Mouse (Mus musculus) spleen, adult 2 months (tissue): ENCODE results near the gene Cd8b1. TPM values are rescaled to one million over a fixed set of nuclear protein-coding genes. Genes with fewer than 3 reads are reported as not detected.
A peak's percentile ranks its signal among the peaks of the same experiment; 100 is the strongest.
"Not testable (repeated sequence)": the region's sequence is repeated elsewhere in the genome, so short reads cannot be mapped to it uniquely, and the experiment has no call there.

ENCODE experiments used
- DNase-seq, 2 experiments: peaks; one replicate each; pipeline versions ENCODE4 v3.0.0 to v3.0.0-alpha.2; 2012 to 2021; ENCODE audit warnings: low spot score in 2 of 2, low read depth in 1 of 2
- H3K27ac ChIP-seq: fragments of 200-500 bp; 2 replicates; pipeline ENCODE4 v1.5.1; 2012; ENCODE audit warnings: low read length, inconsistent platforms; ENCODE audit not compliant: insufficient read depth
- H3K27me3 ChIP-seq: fragments of 200-500 bp; 2 replicates; pipeline ENCODE4 v1.6.1; 2012; ENCODE audit warnings: mild to moderate bottlenecking, moderate library complexity, low read length, inconsistent platforms; ENCODE audit not compliant: control insufficient read depth, insufficient read depth
- H3K36me3 ChIP-seq: fragments of 200-500 bp; 2 replicates; pipeline ENCODE4 v1.6.1; 2012; ENCODE audit warnings: mild to moderate bottlenecking, low read length, inconsistent platforms; ENCODE audit not compliant: control insufficient read depth, insufficient read depth
- H3K4me1 ChIP-seq: fragments of 200-500 bp; 2 replicates; pipeline ENCODE4 v1.6.1; 2011; ENCODE audit warnings: inconsistent platforms; ENCODE audit not compliant: control insufficient read depth, insufficient read depth, insufficient read length
- H3K4me3 ChIP-seq: fragments of 200-500 bp; 2 replicates; pipeline ENCODE4 v1.5.1; 2011; ENCODE audit warnings: mild to moderate bottlenecking, inconsistent platforms; ENCODE audit not compliant: insufficient read depth, insufficient read length; ENCODE audit errors: extremely low read depth
- CTCF ChIP-seq: fragments of 200-500 bp; IDR thresholded peaks from 2 replicates; pipeline ENCODE4 v1.5.1; 2011; ENCODE audit warnings: mild to moderate bottlenecking, inconsistent platforms; ENCODE audit not compliant: insufficient read depth, insufficient read length, insufficient replicate concordance; ENCODE audit errors: extremely low read depth
- POLR2A ChIP-seq: fragments of 200-500 bp; IDR thresholded peaks from 2 replicates; pipeline ENCODE4 v1.6.1; 2011; ENCODE audit warnings: low read depth, low read length, inconsistent platforms
- WGBS: fragments of 180-500 bp; shearing (Covaris S2); methylation state at CpG from one replicate; pipeline ENCODE4 v1.1.7; 2018; 5-methylcytosine and 5-hydroxymethylcytosine counted together
- polyA plus RNA-seq: library from polyadenylated mRNA; depleted of rRNA; stranded (reverse); fragments of >200 nt; gene quantifications from 2 replicates; pipeline ENCODE4 v1.2.3, GENCODE M21; 2012

The Cd8b1 gene
- polyA plus RNA-seq, 1 experiment, result 30.2 TPM

DNA sequence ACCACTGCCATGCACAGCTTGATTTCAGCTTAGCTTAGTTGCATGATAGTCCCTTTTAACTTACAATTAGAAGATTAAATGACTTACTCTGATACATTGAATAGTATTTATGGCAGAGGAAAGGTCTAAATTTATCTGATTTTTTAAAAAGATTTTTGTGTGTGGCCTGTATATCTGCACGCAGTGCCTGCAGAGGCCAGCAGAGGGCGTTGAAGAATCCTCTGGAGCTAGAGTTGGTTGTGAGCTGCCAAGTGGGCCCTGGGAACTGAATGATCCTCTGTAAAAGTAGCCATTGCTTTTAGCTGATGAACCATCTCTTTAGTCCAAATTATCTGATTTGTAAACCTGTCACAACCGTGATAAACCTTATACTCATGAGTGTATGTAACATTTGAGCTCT lies 23.8 kb upstream of the Cd8b1 start:
- no peak overlapping the region for H3K27ac ChIP-seq
- peak; percentile 52; the same call in 1 of the 2 replicates for TF ChIP-seq CTCF
- TF ChIP-seq POLR2A, result no peak
- H3K4me3 ChIP-seq, result no peak overlapping the region
- H3K4me1 ChIP-seq, result no peaks in the 10 kb centered on the region
- H3K27me3 ChIP-seq, result no peaks in the 10 kb centered on the region
- no peak for DNase-seq
- H3K36me3 ChIP-seq, result no peaks in the 10 kb centered on the region
- 53% methylated on average over 3 of the region's 3 CpGs for WGBS

DNA sequence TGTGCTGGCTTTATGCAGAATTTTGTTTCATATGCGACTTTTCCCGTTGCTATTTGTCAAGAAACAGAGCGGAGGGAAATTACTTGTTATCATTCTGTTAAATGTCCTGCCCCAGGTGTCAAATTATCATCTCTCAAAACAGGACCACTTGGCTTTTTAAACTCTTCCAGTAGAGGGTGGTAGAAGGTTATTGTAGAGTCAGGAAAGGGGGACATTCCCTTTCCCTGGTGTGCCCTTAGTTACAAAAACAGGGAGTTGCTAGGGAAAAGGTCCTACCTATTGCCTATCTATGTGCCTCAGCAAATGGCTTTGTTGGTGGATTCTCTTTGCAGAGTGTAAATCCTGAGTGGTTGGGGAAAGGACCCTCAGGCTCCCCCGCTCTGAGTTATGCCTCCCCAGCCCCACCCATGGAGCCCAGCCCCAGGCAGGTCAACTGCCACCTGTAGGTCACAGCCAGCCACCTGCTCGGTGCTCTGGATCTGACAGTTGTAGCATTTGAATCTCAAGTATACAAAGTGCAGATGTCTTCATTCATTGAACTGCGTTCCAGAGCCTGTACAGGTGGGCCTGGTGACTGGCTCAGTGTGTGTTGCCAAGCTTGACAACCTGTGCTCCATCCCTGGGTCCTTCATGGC lies 20.4 kb upstream of the Cd8b1 start:
- Histone ChIP-seq H3K27ac (no peak overlapping the region), H3K4me3 (no peak overlapping the region), H3K27me3 (no peaks in the 10 kb centered on the region), H3K36me3 (no peaks in the 10 kb centered on the region), H3K4me1 (no peaks in the 10 kb centered on the region)
- 72% methylated on average over 6 of the region's 6 CpGs for WGBS
- DNase-seq, result no peak
- no peak for TF ChIP-seq CTCF
- no peak for TF ChIP-seq POLR2A

DNA sequence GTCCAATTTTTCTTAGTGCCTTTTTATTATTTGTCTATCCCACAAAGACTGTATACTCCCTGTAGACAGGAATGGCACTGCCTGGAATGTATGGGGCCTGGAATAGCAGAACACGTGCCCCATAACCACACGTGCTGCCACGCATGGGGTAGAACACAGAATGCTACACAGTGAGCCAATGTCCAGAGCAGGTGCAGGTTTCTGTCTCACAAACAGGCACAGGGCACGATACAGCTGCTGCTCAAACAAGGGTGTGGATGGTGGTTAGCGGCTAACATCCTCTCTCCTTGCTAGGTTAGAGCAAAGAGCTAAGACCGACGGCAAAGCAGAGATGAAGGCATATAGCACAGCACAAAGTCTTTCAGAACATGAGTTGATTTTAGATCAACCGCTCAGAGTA lies 15.1 kb upstream of the Cd8b1 start:
- WGBS, result 67% methylated on average over 8 of the region's 8 CpGs
- peak overlapping the region; percentile 40; the same call in 1 of the 2 replicates for H3K27ac ChIP-seq
- H3K27me3 ChIP-seq, result no peaks in the 10 kb centered on the region
- H3K4me1 ChIP-seq, result no peaks in the 10 kb centered on the region
- TF ChIP-seq POLR2A (no peak), CTCF (no peak)
- H3K36me3 ChIP-seq, result no peaks in the 10 kb centered on the region
- H3K4me3 ChIP-seq, result no peak overlapping the region
- DNase-seq, result no peak

DNA sequence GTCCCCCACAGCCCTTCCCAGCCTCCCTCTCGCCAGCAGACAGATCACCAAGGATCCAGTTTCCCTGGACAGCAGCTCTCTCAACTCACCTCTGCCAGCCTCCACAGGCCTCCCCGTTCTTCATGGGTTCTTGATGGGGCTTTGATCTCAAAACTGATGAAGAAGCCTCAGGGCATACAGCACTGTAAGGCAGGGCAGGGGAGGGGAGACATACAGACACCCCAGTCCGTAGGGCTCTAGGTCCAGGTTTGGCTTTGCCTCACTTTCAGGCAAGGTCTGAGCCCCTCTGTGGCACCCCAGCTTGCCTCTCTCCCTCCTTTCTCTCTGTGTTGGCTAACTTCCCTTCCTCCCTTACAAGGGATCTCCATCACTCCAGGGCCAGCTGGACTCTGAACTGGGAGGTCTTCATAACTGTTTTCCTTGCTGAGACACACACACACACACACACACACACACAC lies 733 bp upstream of the Cd8b1 start, which contains the start of gene Smyd1:
TSS of gene Smyd1 (minus strand) at position 408 of the 458 bp plus-strand sequence.
- Histone ChIP-seq H3K36me3 (no peaks in the 10 kb centered on the region), H3K27me3 (no peaks in the 10 kb centered on the region), H3K27ac (peak within 1 kb of the TSS; percentile 82), H3K4me1 (no peaks in the 10 kb centered on the region), H3K4me3 (peak within 1 kb of the TSS; percentile 41)
- no peak for TF ChIP-seq POLR2A
- no peak for TF ChIP-seq CTCF
- no peak for DNase-seq
- 79% methylated on average over 3 of the region's 3 CpGs for WGBS

DNA sequence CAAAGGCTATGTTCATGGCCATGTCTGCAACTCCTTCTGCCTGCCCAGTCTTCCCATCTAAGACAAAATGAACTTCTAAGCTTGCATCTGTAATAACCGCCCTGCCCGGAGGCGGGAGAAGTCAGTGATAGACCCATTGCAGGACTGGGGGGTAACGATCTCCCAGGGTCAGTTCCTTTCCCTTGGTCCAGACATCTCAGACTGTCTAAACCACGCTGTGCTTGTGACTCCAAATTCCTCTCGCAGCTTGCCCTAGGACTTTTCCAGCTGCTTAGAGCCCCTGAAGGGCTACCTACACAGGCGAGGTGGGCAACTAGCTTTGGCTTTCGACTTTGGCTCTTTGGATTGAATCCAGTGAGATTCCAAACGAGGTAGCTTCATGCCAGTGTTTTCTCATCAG lies 2.2 kb downstream of the Cd8b1 start:
- Histone ChIP-seq H3K27ac (peak overlapping the region; percentile 82), H3K4me3 (peak overlapping the region; percentile 25; the same call in 1 of the 2 replicates), H3K27me3 (no peaks in the 10 kb centered on the region), H3K4me1 (no peaks in the 10 kb centered on the region), H3K36me3 (no peaks in the 10 kb centered on the region)
- TF ChIP-seq CTCF, result no peak
- no peak for TF ChIP-seq POLR2A
- 79% methylated on average over 9 of the region's 9 CpGs for WGBS
- DNase-seq, result no peak

DNA sequence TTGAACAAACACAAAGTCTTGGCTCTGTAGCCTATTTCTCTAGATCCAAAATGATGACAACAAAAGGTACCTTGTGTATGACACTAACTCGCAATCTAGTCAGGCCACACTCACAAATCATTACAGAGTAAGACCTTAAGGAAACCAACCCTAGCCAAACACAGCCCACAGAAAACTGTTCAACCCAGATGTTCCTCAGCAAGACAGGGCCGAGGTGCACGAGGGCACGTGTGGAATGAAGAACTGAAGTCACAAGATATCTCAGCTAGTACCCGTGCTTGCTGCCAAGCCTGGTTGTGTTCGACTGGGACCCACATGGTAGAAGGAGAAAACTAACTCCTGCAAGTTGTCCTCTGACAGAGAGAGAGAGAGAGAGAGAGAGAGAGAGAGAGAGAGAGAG lies 7.3 kb downstream of the Cd8b1 start:
- H3K27me3 ChIP-seq, result no peaks in the 10 kb centered on the region
- H3K4me3 ChIP-seq, result no peak overlapping the region
- 44% methylated on average over 6 of the region's 6 CpGs for WGBS
- no peak for DNase-seq
- H3K4me1 ChIP-seq, result no peaks in the 10 kb centered on the region
- TF ChIP-seq POLR2A (no peak), CTCF (no peak)
- no peak overlapping the region; the same call in 1 of the 2 replicates for H3K27ac ChIP-seq
- H3K36me3 ChIP-seq, result no peaks in the 10 kb centered on the region

DNA sequence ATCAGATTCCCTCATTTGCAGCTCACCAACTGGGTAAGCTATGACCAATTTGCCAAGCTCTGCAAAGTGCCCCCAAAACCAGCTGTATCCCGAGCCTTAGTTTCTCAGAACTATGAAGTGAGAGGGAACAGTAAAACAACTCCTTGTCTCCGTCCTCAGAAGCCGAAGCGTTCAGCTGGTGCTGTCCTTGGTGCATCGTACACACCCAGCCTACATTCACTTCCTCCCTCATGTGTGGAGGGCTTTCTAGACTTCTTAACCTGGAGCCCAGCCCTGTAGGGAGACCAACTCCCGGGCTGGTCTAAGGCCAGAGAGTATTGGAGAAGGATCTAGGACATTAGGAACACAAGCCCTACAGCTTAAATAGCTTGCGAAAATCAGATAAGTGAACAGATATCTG lies 7.9 kb downstream of the Cd8b1 start:
- H3K27ac ChIP-seq, result peak overlapping the region; percentile 61
- TF ChIP-seq POLR2A, result no peak
- no peak for TF ChIP-seq CTCF
- no peaks in the 10 kb centered on the region for H3K4me1 ChIP-seq
- WGBS, result 73% methylated on average over 7 of the region's 7 CpGs
- no peak for DNase-seq
- H3K36me3 ChIP-seq, result no peaks in the 10 kb centered on the region
- H3K4me3 ChIP-seq, result no peak overlapping the region
- H3K27me3 ChIP-seq, result no peaks in the 10 kb centered on the region

DNA sequence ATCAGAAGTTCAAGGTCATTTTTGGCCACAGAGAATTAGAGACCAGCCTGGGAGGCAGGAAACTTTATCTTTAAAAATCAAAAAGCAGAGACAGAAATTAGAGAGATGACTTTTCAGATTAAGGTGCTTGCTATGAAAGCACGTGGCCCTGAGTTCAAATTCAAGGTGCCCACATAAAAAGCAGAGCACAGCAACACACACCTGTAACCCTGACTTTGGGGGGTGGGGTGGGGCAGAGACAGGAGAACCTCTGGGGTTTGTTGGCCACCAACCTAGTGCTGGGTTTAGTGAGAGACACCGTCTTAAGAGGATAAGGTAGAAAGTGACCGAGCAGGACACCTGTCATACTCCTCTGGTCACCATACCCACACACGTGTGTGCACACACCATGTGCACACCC lies 8.9 kb downstream of the Cd8b1 start:
- 87% methylated on average over 2 of the region's 4 CpGs for WGBS
- H3K4me3 ChIP-seq, H3K27me3 ChIP-seq, DNase-seq, H3K36me3 ChIP-seq, H3K4me1 ChIP-seq, H3K27ac ChIP-seq: not testable (repeated sequence)
